Mouse (Mus musculus) splenic B cell, adult 2 months (primary cell): ENCODE data around the gene Stag1.

Source experiments
- DNase-seq: peaks from one replicate; pipeline ENCODE4 v3.0.0-alpha.2; 2011; ENCODE audit warnings: low read depth, low spot score
- H3K27me3 ChIP-seq: 2 replicates; pipeline ENCODE4 v1.6.1; 2012; ENCODE audit warnings: mild to moderate bottlenecking, low read length, moderate library complexity, mixed read lengths; ENCODE audit not compliant: control insufficient read depth, poor library complexity, insufficient read depth, severe bottlenecking
- H3K36me3 ChIP-seq: 2 replicates; pipeline ENCODE4 v1.6.1; 2012; ENCODE audit warnings: mild to moderate bottlenecking, low read length, moderate library complexity, mixed read lengths; ENCODE audit not compliant: control insufficient read depth, poor library complexity, insufficient read depth, severe bottlenecking

Stag1 gene

GRCm38 (mm10) chr9:100984381-100985310 lies 387.0 kb downstream of the Stag1 start:
- Histone ChIP-seq H3K27me3 (no peaks in the 10 kb centered on the region), H3K36me3 (no peaks in the 10 kb centered on the region)
- DNase-seq: no peak

- no peak for DNase-seq
- Histone ChIP-seq H3K36me3 (no peaks in the 10 kb centered on the region), H3K27me3 (no peaks in the 10 kb centered on the region)
Observed at GRCm38 (mm10) chr9:100987006-100987405, 389.4 kb downstream of the Stag1 start.

- H3K27me3 ChIP-seq: no peaks in the 10 kb centered on the region
- no peaks in the 10 kb centered on the region for H3K36me3 ChIP-seq
- DNase-seq: no peak
Observed at GRCm38 (mm10) chr9:100987850-100988249, 390.3 kb downstream of the Stag1 start.

GRCm38 (mm10) chr9:100990609-100991008 lies 393.0 kb downstream of the Stag1 start:
- Histone ChIP-seq H3K36me3 (no peaks in the 10 kb centered on the region), H3K27me3 (no peaks in the 10 kb centered on the region)
- DNase-seq: no peak

GRCm38 (mm10) chr9:100991321-100991720 lies 393.7 kb downstream of the Stag1 start:
- Histone ChIP-seq H3K36me3 (no peaks in the 10 kb centered on the region), H3K27me3 (no peaks in the 10 kb centered on the region)
- no peak for DNase-seq

- Histone ChIP-seq H3K27me3 (no peaks in the 10 kb centered on the region), H3K36me3 (no peaks in the 10 kb centered on the region)
- no peak for DNase-seq
Observed at GRCm38 (mm10) chr9:100992191-100992590, 394.6 kb downstream of the Stag1 start.

- Histone ChIP-seq H3K27me3 (no peaks in the 10 kb centered on the region), H3K36me3 (no peaks in the 10 kb centered on the region)
- DNase-seq: no peak
Observed at GRCm38 (mm10) chr9:100993937-100994336, 396.3 kb downstream of the Stag1 start.

GRCm38 (mm10) chr9:100997138-100997537 lies 399.5 kb downstream of the Stag1 start:
- no peaks in the 10 kb centered on the region for H3K36me3 ChIP-seq
- DNase-seq: no peak
- no peaks in the 10 kb centered on the region for H3K27me3 ChIP-seq

GRCm38 (mm10) chr9:101002053-101002452 lies 404.5 kb downstream of the Stag1 start:
- Histone ChIP-seq H3K36me3 (no peaks in the 10 kb centered on the region), H3K27me3 (no peaks in the 10 kb centered on the region)
- peak; percentile 56 for DNase-seq

- Histone ChIP-seq H3K27me3 (no peaks in the 10 kb centered on the region), H3K36me3 (no peaks in the 10 kb centered on the region)
- DNase-seq: no peak
Observed at GRCm38 (mm10) chr9:101002841-101003240, 405.2 kb downstream of the Stag1 start.

GRCm38 (mm10) chr9:101003302-101003701 lies 405.7 kb downstream of the Stag1 start:
- H3K36me3 ChIP-seq: no peaks in the 10 kb centered on the region
- DNase-seq: no peak
- no peaks in the 10 kb centered on the region for H3K27me3 ChIP-seq

- DNase-seq: no peak
- H3K27me3 ChIP-seq: no peaks in the 10 kb centered on the region
Observed at GRCm38 (mm10) chr9:101005866-101006265, 408.3 kb downstream of the Stag1 start.

More at GRCm38 (mm10) chr9:101005866-101006265, 408.3 kb downstream of the Stag1 start:
- no peaks in the 10 kb centered on the region for H3K36me3 ChIP-seq
